8 mouse cellular contexts compared by ENCODE assay signal in the genomic region with DNA sequence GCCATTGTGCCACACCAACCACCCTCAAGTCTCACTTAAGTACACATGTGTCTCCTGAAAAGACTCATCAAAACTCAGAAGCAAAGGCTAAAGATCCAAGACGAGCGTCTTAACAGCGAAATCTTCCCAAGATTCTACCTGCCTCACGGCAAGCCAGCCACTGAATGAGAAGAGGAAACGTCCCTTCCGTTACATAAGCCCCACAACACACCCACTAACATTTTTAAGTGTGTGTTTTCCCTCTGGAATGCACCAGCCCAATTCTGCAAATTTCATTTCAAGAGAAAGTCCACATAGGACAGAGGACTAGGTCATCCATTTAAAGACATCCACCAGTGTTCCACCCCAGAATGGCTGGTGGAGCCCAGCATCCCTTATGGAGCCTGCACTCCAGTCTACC. TPM values are rescaled to one million over a fixed set of nuclear protein-coding genes. Genes with fewer than 3 reads are reported as not detected.
DNase-seq lines count a peak whose midpoint lies in the region; ATAC-seq and TF ChIP-seq lines count a peak whose summit lies in the region.

No protein-coding gene starts in this region.

- no peak for TF ChIP-seq POLR2A in bone marrow macrophage, adult 2 months (IDR thresholded peaks at IDR 0.05; ENCODE audit: borderline replicate concordance, low read depth, low read length)

- H3K4me3 ChIP-seq in bone marrow macrophage, adult 2 months (ENCODE audit: insufficient read depth, low read length), result peak overlapping the region; percentile 84
- peak overlapping the region; percentile 73 for H3K4me3 ChIP-seq in hindbrain, embryonic 10.5 days
- peak overlapping the region; percentile 84 for H3K4me3 ChIP-seq in midbrain, embryonic 12.5 days

- 74% methylated on average over 6 of the region's 6 CpGs for WGBS in hindbrain, embryonic 10.5 days
- WGBS in midbrain, embryonic 12.5 days, result 76% methylated on average over 6 of the region's 6 CpGs

- intact Hi-C loops in left cerebral cortex, postnatal 14 days (cut with DNase I), result no loop called here

- H3K27ac ChIP-seq in bone marrow macrophage, adult 2 months (ENCODE audit: insufficient read depth, low read depth, low read length), result no peak overlapping the region
- peak overlapping the region; percentile 90 for H3K27ac ChIP-seq in hindbrain, embryonic 10.5 days
- H3K27ac ChIP-seq in midbrain, embryonic 12.5 days (replicated peaks), result no peak overlapping the region; the same call in 1 of the 2 replicates

- peaks cover 18% of the 10 kb centered on the region for H3K4me1 ChIP-seq in bone marrow macrophage, adult 2 months (ENCODE audit: control insufficient read depth, insufficient read depth, low read length)
- peaks cover 25% of the 10 kb centered on the region for H3K4me1 ChIP-seq in hindbrain, embryonic 10.5 days (replicated peaks)
- H3K4me1 ChIP-seq in midbrain, embryonic 12.5 days, result peaks cover 16% of the 10 kb centered on the region

- H3K36me3 ChIP-seq in hindbrain, embryonic 10.5 days, result no peaks in the 10 kb centered on the region
- no peaks in the 10 kb centered on the region for H3K36me3 ChIP-seq in midbrain, embryonic 12.5 days

- no peak for TF ChIP-seq CTCF in bone marrow macrophage, adult 2 months (IDR thresholded peaks at IDR 0.05; ENCODE audit: low read depth, low read length)

- no peaks in the 10 kb centered on the region for H3K9me3 ChIP-seq in hindbrain, embryonic 10.5 days
- no peaks in the 10 kb centered on the region for H3K9me3 ChIP-seq in midbrain, embryonic 12.5 days

- DNase-seq in left cerebral cortex, adult 18-20 months (ENCODE audit: low spot score in 2 of 2), result peak; percentile 32 to 39
- no peak for DNase-seq in left cerebral cortex, postnatal 14 days (ENCODE audit: low spot score in 2 of 2)
- DNase-seq in hindbrain, embryonic 10.5 days (ENCODE audit: low spot score), result no peak
- DNase-seq in spleen, adult 18-20 months, result no peak
- DNase-seq in urinary bladder, adult 2 months (ENCODE audit: low spot score), result no peak

- H3K9ac ChIP-seq in midbrain, embryonic 12.5 days (replicated peaks), result peak overlapping the region; percentile 87

- no peaks in the 10 kb centered on the region for H3K27me3 ChIP-seq in hindbrain, embryonic 10.5 days (ENCODE audit: insufficient read depth, poor library complexity, severe bottlenecking)
- no peaks in the 10 kb centered on the region for H3K27me3 ChIP-seq in midbrain, embryonic 12.5 days

- ATAC-seq in midbrain, embryonic 12.5 days (ENCODE audit: low FRiP score, low read depth), result no peak
- no peak for ATAC-seq in granulocyte monocyte progenitor cell, adult 5-6 weeks (replicated peaks; ENCODE audit: poor library complexity, severe bottlenecking)

- H3K4me2 ChIP-seq in midbrain, embryonic 12.5 days (replicated peaks), result peak overlapping the region; percentile 85

RNA-seq across cellular contexts. Expression of a gene that starts 0.7 kb away (rescaled TPM):
- total RNA-seq in left cerebral cortex, adult 18-20 months (2021), result 100 to 1,000 TPM; 138 to 147 TPM
- 10 to 100 TPM; 76.0 to 84.0 TPM for total RNA-seq in left cerebral cortex, postnatal 14 days (2021)
- polyA plus RNA-seq in bone marrow macrophage, adult 2 months (2012; ENCODE audit: insufficient read depth, insufficient read length, missing spikeins), result 16.6 and 20.3 TPM in 2 replicates
- polyA plus RNA-seq in hindbrain, embryonic 10.5 days (2016; fragmentation: Nextera tagmentation; extraction: Ambion mirVana), result 17.4 and 18.7 TPM in 2 replicates
- polyA plus RNA-seq in midbrain, embryonic 12.5 days (2016; fragmentation: Nextera tagmentation; extraction: Ambion mirVana), result 23.5 and 26.8 TPM in 2 replicates
- polyA plus RNA-seq in urinary bladder, adult 2 months (2012; rRNA removed), result 9.5 and 13.8 TPM in 2 replicates
- total RNA-seq in granulocyte monocyte progenitor cell, adult 5-6 weeks (2014; fragmentation: Nextera tagmentation), result 5.1 and 6.7 TPM in 2 replicates
- total RNA-seq in granulocyte monocyte progenitor cell, adult 5-6 weeks (2017), result 9.4 and 16.0 TPM in 2 replicates

RNA-seq across cellular contexts. Expression of a gene that starts 14.1 kb away (rescaled TPM):
- 10 to 100 TPM; 56.2 to 56.7 TPM for total RNA-seq in left cerebral cortex, adult 18-20 months (2021)
- total RNA-seq in left cerebral cortex, postnatal 14 days (2021), result 10 to 100 TPM; 53.5 to 55.3 TPM
- 40.7 and 41.7 TPM in 2 replicates for polyA plus RNA-seq in bone marrow macrophage, adult 2 months (2012; ENCODE audit: insufficient read depth, insufficient read length, missing spikeins)
- 52.9 and 53.5 TPM in 2 replicates for polyA plus RNA-seq in hindbrain, embryonic 10.5 days (2016; fragmentation: Nextera tagmentation; extraction: Ambion mirVana)
- polyA plus RNA-seq in midbrain, embryonic 12.5 days (2016; fragmentation: Nextera tagmentation; extraction: Ambion mirVana), result 69.0 and 73.1 TPM in 2 replicates
- polyA plus RNA-seq in urinary bladder, adult 2 months (2012; rRNA removed), result 45.3 and 50.5 TPM in 2 replicates
- total RNA-seq in granulocyte monocyte progenitor cell, adult 5-6 weeks (2014; fragmentation: Nextera tagmentation), result 27.0 and 34.8 TPM in 2 replicates
- 29.4 and 49.4 TPM in 2 replicates for total RNA-seq in granulocyte monocyte progenitor cell, adult 5-6 weeks (2017)

Comparison
In these comparisons a context has a peak if more than half of its experiments do, and no peak if none do; other contexts are left out.
1. DNase-seq: peak in left cerebral cortex, adult 18-20 months (2 of 2); none in left cerebral cortex, postnatal 14 days (0 of 2), hindbrain, embryonic 10.5 days (single experiment), spleen, adult 18-20 months (0 of 2) and urinary bladder, adult 2 months (single experiment).
2. Peak in every context shown above with its lines, with median percentiles within 50 percentile points of each other: H3K4me3 ChIP-seq.